Mouse (Mus musculus) kidney, adult 2 months (tissue): ENCODE data around the gene Psrc1.

Experiments used
- CTCF ChIP-seq: fragments of 200-500 bp; conservative IDR thresholded peaks from 2 replicates; pipeline ENCODE4 v1.5.1; 2011; ENCODE audit warnings: low read depth, mild to moderate bottlenecking, control low read depth, low read length, moderate library complexity, mixed read lengths; ENCODE audit not compliant: insufficient read depth, insufficient read length
- POLR2A ChIP-seq: fragments of 200-500 bp; IDR thresholded peaks from one replicate; pipeline ENCODE4 v1.6.1; 2011; ENCODE audit warnings: low read depth, low read length, control low read depth

DNA sequence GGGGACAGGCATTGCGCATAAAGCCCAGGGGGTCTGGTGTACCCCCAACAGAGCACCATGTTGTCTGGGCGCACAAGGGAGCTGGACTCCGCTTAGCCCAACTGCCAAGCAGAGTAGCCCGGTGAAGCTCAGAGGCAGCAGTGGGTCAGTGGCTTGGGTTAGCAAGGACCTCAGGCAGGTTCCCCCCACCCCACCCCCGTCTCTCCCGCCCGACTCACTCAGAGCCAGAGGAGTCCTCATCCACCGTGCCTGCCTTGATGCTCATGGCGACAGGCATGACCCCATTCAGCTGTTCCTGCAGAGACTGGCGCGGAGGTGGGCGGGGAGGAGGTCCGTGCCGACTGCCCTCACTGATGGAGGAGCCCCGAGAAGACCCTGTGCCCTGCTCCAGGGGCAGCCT lies 9.2 kb downstream of the Psrc1 start:
- TF ChIP-seq CTCF (no peak), POLR2A (no peak)
